Mouse (Mus musculus) gastrocnemius, postnatal 10 days (tissue): ENCODE measurements around the gene Spaca3. TPM values are rescaled to one million over a fixed set of nuclear protein-coding genes. Genes with fewer than 3 reads are reported as not detected.
A peak's percentile ranks its signal among the peaks of the same experiment; 100 is the strongest.

Source experiments
- DNase-seq: peaks from one replicate; pipeline ENCODE4 v3.0.0; 2021; ENCODE audit warnings: mixed read lengths
- long read RNA-seq, 2 experiments: library from polyadenylated mRNA; stranded (forward); transcript quantifications; one replicate each; pipeline ENCODE4 v2.0.0; 2021
- total RNA-seq, 2 experiments: library from RNA; stranded (reverse); gene quantifications; 2 replicates each; pipeline ENCODE4 v1.2.3; 2021

Gene Spaca3
- not detected for total RNA-seq
- long read RNA-seq, experiment 1: 0 reads
- long read RNA-seq, experiment 2: 0 reads

DNA sequence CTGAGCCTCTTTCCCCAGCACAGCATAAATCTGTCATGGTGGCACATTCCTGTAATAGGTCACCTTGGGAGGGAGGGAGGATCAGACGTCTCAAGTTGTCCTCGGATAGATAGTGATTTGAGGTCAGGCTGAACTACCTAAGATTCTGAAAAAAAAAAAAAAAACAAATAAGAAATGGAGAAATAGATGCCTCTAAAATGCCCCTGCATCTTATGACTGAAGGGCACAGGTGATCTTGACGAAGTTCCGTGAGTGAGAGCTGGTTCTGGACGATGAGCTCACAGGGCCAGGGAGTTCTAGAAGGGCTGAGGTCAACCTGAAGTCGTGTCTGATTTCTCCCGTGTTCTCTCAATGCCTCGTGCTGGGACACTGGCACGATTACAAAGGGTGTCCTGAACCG lies at the start of gene Spaca3:
Spaca3 (plus strand) TSS at position 301 of the 400 bp plus-strand sequence.
- no peak for DNase-seq

DNA sequence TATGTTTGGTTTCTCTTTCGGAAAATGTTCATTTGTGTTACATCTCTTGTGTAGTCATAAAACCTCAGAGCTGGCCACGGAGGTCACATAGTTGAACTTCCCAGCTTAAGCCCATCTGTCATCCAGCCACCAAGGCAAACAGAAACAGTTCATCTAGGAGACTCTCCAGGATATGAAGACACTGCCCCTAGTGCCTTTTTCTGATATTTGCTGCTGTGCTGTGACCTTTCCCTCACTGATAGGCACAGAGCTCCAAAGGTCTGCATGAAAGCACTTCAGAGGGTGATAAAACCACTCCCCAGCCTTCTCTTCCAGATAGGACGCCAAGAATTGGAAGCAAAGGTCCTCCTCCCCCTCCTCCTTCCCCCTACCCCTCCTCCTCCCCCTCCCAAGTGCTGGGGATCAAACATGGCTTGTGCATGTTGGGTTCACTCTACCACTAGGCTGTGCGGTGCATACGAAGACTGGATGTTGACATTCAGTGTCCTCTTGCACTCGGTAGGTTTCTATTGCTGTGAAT lies 49.6 kb upstream of the Spaca3 start:
- DNase-seq: no peak

DNA sequence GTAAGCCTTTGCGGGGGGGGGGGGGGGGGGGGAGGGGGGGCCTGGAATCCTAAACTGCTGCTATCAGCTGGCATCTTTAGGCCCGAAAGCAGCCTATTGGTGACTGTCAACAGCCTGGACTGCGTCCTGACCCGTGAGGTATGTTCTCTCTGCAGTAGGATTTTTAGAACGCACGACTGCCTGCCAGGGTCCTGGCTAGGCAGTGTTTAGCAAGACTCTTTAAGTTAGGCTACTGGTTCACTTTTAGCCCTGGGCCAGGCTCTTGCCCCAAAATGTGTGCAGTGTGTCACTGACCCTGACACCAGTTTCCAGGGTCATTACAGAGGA lies 48.5 kb upstream of the Spaca3 start:
- DNase-seq: no peak

DNA sequence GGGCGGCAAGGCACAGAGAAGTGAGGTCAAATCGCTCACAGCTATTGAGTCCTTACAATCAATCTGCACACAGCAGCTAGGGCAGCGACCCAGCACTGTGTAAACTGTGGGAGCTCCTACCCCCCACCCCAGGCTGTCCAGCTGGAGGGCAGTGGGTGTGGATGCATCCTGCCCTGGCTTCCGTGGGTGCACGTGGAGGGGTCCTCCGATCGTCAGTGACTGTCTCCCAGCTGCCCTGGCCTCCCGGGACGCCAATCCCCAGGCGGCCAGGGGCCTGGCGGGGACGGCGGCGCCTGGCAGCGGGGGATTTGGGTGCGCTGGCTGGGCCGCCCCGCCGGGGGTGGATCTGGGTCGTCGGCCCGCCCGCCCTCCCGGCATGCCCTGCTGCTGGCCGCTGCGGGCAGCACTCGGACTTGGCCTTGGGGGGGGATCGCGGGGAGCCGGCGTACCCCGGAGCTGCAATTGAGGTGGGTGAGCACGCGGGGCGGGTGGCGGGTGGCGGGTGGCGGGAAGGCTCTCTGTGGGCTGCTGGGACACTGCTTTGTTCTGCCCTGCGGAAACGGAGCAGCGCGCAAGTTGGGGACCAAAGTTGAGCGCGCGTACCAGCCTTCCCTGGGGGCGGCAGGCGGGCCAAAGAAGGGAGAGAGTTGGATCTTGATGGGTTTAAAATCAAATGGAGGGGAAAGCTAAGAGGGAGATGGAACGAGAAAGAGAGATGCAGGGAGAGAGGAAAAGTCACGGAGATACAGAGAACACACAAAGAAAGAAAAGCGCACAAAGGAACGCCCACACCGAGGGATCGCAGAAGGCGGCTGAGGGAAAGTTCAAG lies 48.0 kb upstream of the Spaca3 start, which contains the start of gene Tmem98:
Tmem98 (plus strand) TSS at position 183 of the 829 bp plus-strand sequence.
- DNase-seq: peak; percentile 47

- no peak for DNase-seq
Measured at GRCm38 (mm10) chr11:80811156-80811555, 47.0 kb upstream of the Spaca3 start.

- no peak for DNase-seq
Measured at GRCm38 (mm10) chr11:80815354-80815753, 42.8 kb upstream of the Spaca3 start.

DNA sequence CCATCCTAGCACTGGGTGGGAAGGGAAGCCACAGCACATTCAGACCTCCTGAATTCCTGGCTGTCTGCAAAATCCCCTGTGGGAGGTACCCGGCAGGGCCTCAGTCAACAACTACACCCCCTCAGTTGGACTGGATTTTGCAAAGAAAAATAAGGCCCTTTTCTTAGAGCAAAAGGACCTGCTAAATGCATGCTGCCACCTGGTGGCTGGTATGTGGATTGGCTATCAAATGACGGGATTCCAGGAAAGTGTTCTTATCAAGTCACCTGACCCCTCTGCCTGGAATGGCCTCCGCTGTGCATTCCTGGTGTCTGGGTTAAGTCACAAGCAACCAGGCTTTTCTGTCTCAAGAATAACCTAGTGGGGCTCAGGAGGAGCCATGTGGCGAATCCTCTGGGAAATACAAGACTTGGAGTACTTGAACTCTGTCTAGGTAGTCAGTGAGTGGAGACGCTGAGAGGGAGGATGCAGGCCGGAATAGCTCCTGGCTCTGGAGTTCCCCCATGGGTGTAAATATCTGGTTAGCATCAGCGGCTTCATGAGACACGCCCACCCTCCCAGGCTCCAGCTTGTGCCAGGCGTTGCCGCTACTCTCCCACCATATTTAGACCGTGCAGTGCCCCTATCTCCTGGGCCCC lies 40.0 kb upstream of the Spaca3 start:
- peak; percentile 65 for DNase-seq

DNA sequence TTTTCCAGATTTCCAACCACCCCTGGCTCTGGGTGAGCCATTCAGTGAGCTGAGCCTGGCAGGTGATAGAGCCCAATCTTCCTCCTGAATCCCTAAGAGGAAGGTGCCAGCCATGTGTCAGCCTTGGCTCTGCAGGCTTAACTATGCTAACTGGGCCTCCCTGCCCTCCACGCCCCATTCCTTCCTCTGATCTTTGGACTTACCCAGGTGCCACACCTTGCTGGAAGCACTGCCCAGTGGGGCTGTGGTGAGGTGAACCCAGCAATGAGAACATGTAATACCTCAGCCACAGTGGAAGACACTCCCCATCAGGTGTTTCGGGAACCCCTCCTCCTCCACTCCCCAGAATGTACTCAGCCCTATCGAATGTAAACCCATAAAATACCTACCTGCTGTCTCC lies 38.1 kb upstream of the Spaca3 start:
- no peak for DNase-seq

DNA sequence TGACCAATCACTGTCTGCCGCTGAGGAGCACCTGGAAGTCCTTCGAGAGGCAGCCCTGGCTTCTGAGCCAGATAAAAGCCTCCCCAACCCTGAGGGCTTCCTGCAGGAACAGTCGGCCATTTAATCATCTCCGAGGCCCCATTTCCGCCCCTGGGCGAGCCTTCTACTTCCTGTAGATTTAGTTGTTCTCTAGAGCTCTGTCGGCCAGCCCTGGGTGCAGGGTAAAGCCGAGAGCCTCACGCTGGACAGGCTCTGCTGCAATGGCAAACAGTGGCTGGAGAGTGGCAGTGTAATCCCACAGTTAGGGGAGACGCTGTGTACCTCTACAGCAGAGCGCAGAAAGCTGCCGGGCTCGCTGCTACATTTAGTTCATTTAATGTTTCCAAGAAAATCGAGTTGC lies 36.9 kb upstream of the Spaca3 start:
- DNase-seq: no peak

DNA sequence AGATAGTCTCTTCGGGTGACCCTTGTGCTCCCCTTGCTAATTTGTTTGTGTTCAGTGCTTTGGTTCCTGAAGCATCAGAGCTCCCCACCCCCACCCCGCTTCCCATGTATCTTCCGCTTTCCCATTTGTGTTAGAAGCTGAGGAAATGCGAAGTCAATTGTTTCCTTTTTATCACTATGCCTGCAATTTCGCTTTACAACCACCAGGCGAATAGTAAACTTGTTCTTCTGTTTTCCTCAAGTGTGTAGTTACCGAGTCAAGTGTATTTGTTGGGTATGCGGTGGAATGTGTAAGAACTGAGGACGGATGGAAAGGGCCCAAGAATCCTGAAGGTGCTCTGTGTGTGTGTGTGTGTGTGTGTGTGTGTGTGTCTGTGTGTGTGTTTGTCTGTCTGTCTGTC lies 36.4 kb upstream of the Spaca3 start:
- DNase-seq: no peak

DNA sequence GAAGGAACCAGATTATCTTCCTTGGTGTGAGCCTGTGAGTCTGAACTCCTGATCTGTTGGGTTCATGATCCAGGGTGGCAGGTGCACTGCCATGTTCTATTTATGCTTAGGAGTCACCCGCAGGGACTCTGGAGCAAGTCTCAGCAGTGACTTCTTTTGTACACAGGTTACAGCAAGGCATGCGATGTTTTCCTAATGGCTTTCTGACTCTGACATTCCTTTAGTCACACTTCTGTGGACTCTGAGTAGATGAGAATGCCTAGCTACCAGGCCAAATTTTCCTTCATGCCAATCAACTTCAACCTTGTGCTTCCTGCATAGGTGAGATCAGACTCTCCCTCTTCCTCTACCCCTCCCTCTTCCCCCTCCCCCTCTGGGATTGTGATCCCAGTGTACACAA lies 22.8 kb upstream of the Spaca3 start:
- no peak for DNase-seq

DNA sequence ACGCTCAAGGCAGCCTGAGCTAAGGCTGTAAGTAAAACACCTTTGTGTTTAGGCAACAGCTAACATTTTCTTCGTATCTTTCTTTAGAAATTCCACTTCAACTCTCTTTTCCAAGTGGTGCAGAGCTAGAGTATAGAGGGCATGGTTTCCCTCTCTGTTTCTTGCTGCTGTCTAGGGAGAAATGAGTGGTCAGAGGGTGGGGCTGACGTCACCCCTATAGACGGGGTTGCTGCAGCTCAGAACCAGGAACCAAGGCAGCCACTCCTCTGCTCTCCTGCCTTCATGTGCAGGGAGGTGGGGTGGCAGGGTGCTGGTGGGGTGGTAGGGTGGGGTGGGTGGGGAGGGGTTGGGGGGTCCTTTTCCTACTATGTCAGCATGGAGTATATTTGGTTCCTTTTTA lies 22.3 kb upstream of the Spaca3 start:
- no peak for DNase-seq

- no peak for DNase-seq
Measured at GRCm38 (mm10) chr11:80838724-80839123, 19.4 kb upstream of the Spaca3 start.

DNA sequence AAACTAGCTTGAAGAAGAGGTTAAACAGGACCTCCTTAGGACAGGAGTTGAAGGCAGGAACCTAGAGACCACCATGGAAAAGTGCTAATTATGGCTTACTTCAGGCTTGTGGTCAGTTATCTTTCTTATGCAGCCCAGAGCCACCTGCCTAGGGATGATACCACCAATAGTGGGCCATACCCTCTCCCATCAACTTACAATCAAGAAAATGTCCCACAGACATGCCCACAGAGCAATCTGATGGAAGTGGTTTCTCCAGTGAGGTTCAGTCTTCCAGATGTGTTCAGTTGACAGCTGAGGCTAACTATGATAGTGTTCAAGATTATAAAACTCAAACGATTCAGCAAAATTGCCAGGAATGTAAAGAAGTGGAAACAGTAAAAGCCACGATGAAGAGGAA lies 14.7 kb upstream of the Spaca3 start:
- no peak for DNase-seq

DNA sequence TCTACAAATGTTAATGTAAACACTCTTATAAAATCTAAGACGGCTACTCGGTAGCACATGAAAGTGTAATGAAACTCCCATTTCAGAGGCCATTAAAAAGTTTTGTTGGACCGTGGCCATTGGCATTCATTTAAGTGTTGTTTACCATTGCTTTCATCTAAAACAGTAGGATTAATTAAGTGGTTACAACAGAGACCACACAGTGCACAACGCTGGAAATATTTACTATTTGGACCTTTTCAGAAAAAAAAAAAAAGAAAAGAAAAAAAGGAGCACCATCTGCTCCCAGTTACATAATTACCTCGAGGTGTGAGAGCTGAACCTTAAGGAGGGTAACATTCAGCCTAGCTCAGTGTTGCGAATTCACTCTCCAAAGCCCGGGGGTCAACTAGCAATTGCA lies 12.7 kb upstream of the Spaca3 start:
- DNase-seq: no peak

GRCm38 (mm10) chr11:80846115-80846514 lies 12.1 kb upstream of the Spaca3 start:
- DNase-seq: no peak

DNA sequence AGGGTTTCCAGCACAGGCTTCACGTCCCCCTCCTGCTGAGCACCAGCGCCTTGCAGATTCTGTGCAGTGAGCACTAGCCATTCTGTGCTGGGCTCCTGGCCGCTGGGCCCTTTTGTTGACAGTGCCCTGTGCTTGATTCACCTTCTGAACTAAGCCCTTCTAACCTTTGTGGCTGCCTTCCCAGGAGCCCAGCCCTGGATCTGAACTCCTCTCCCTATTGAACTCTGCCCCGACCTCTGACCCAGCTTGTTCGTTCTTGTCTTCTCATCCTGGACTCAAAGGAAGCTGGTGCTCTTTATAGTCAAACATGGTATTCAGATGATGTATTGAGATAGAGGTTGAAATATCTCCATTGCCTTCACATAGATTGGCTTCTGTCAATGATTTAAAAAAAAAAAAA lies 10.0 kb upstream of the Spaca3 start:
- no peak for DNase-seq

DNA sequence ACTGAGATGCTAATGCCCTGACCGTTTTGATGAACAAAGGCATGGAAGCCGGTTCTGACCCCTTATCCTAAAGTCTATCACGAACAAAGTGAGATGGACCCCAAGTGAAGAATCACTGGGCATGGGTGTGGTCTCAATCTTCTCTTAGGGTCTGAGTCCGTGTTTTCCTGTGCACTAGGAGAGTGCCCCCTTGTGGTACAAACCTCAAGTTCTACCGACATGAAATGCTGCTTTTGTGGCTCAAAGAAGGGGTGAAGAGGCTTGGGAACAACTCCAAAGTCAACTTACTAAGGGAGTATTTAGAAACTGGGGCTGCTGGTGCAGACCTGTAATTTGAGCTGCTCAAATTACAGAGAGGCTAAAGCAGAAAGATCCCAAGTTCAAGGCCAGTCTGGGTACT lies 6.3 kb upstream of the Spaca3 start:
- no peak for DNase-seq

GRCm38 (mm10) chr11:80853014-80853413 lies 5.2 kb upstream of the Spaca3 start:
- no peak for DNase-seq

GRCm38 (mm10) chr11:80854430-80854829 lies 3.7 kb upstream of the Spaca3 start:
- no peak for DNase-seq

- DNase-seq: no peak
Measured at GRCm38 (mm10) chr11:80854908-80855307, 3.3 kb upstream of the Spaca3 start.

DNA sequence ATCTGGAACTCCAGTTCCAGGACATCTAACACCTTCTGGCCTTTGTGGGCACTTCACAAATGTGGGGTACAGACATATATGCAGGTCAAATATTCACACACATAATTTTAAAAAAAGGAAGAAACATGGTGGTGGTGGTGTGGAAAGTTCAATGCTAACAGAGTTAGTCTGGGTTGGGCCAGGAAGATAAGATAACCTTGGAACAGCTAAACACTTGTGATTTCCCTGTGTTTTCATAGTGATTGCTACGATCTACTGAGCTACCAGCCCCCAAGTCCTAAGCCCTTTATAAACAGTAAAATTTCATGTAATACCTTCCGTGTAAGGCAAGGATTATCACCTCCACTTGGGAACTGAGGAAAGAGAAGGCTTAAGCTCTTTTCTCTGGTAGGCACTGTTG lies 1.3 kb upstream of the Spaca3 start:
- no peak for DNase-seq

DNA sequence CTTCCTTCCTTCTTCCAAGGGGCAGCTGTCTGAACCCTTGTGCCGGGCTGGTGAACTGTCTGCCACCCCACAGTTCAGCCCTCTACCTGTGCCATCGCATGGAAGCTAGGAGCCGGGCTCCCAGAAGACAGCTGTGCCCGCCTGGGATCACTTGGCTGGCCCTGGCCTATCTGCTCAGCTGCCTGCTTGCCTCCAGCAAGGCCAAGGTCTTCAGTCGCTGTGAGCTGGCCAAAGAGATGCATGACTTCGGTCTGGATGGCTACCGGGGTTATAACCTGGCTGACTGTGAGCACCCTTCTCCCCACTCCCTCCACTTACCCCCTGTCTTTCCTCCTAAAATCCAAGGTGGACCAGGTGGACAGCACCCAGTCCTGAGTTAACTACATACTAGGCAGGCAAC lies 4.8 kb downstream of the Spaca3 start:
- DNase-seq: no peak

DNA sequence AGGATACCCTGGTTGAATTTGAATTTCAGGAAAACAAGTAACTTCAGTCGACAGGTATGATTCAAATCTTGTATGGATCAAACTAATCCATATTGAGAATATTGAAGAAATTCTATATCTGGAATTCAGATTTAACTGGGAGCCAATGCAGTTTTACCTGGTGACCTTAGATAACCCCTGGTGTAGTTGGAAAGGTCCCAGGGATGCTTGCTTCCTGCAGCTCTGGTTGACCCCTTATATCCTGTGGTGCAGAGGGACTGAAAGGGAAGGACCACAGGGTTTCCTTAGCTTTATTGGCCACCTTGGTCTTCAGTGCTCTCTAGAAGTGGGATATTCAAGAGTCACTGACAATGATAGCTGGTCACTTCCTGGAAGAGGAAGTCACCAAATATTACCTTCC lies 9.9 kb downstream of the Spaca3 start:
- DNase-seq: no peak
